Mouse (Mus musculus) urinary bladder, adult 2 months (tissue): Measurements from ENCODE around the gene Il11ra1. TPM values are rescaled to one million over a fixed set of nuclear protein-coding genes. Genes with fewer than 3 reads are reported as not detected.
"Not testable (repeated sequence)": the region's sequence is repeated elsewhere in the genome, so short reads cannot be mapped to it uniquely, and the experiment has no call there.

Experiments
- DNase-seq: peaks from one replicate; pipeline ENCODE4 v3.0.0; 2022; ENCODE audit warnings: low spot score
- polyA plus RNA-seq: library from polyadenylated mRNA; depleted of rRNA; stranded (reverse); fragments of >200 nt; gene quantifications from 2 replicates; pipeline ENCODE4 v1.2.3, GENCODE M21; 2012; rRNA removed

Il11ra1 gene
- 77.4 and 78.3 TPM in 2 replicates for polyA plus RNA-seq

GRCm38 (mm10) chr4:41699783-41700182 is at the start of gene Il11ra1:
TSS of gene Il11ra1 (plus strand) at chr4:41699989.
- DNase-seq, result not testable (repeated sequence)

- DNase-seq, result peak; percentile 68
Measured at GRCm38 (mm10) chr4:41653296-41653695, 46.5 kb upstream of the Il11ra1 start.

GRCm38 (mm10) chr4:41653730-41654129 is 46.1 kb upstream of the Il11ra1 start:
- DNase-seq, result no peak

DNA sequence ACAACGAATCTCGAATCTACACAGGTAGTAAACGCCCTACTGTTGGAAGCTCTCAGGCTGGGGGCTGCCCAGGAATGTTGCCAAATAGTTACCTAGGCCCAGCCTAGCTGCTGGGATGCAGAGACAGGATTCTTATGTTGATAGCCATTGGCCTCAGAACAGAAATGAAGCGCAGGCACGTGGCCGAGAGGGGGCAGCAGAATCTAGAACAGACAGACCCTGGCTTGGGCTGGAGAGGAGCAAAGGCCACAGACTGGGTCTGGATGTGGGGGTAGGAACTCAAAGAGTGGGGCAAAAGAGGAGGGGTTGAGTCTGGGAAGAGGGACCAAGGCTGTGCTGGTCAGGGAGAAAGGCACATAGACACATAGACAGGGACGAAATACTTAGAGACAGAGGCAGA is 45.6 kb upstream of the Il11ra1 start:
- DNase-seq, result peak; percentile 46

- DNase-seq, result no peak
Measured at GRCm38 (mm10) chr4:41655525-41655924, 44.3 kb upstream of the Il11ra1 start.

DNA sequence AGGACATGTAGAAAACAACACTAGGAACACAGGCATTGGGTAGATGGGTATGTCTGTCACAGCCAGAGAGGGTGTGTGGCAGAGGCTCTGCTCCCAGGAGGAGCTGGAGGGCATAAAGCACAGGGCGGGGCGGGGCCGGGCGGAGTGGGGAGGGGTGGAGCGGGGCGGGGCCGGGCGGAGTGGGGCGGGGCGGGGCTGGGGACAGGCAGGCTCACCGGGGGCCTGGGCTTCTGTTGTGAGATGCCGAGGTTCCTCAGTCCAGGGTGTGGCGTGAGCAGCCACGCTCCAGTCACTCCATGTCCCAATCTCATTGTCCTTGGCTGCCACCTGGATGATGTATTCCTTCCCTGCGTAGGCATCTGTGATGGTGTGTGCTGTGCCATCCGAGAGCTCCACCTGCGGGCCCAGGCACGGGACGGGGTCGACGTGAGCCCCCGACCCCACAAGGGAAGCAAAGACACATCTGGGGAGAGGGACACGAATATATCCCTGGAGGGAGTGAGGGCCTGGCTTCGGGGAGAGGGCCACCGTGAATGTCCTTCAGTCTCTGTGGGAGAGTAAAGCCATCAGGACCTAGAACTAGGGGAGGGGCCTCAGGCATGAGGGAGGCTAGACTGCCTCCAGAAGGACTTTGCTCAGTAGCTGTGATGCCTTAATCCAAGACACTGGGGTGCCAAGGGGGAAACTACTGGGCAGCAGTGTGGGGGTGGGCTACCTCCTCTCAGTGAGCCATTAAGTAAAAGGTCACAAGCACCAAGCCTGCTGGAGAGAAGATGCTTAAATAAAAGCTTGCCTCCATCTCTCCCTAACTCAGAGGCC is 41.0 kb upstream of the Il11ra1 start:
- DNase-seq, result peak; percentile 21

GRCm38 (mm10) chr4:41659556-41659955 is 40.2 kb upstream of the Il11ra1 start:
- DNase-seq, result peak; percentile 34

DNA sequence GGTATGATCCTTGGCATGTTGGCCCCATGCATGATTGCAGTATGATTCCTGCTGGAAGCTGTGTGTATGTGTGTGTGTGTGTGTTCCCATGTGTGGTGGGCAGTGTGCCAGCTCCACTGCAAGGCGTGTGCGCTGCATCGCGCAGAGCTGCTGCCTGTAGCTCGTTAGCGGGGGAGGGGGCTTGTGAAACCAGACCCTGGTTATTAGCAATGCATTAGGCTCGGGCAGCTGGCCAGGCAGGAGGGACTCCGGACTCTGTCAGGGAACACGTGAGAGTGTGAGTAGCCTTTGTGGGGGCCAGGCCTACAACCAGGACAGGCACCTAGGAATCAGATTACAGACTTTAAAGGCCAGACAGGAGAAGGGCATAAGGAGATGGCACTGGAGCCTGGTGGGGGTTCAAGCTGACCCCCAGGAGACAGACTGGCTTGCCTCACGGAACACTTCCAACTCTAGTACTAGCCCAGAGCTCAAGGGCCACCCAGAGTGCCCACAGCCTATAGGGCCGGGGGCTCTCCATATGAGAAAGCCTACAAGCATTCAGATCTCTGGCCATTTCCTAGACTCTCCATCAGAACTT is 38.8 kb upstream of the Il11ra1 start:
- no peak for DNase-seq

DNA sequence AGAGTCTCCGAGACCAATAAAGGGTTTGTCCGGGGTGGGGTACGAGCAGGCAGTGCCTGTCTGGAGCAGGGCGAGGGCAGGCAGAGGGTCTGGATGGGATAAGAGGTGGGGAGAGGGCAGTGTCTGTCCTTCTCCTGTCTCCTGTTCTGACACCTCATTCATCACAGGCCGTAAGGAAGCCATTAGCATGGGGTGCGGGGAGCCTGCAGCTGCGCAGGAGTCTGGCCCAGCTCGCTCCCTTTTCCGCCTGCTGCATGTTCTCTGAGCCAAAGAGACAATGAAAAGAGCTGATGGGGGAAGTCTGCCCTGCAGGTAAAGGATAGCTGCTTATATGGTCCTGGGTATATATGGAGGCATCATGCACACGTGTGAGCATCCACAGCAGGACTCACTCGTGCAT is 37.1 kb upstream of the Il11ra1 start:
- no peak for DNase-seq

GRCm38 (mm10) chr4:41663614-41664013 is 36.2 kb upstream of the Il11ra1 start:
- no peak for DNase-seq

GRCm38 (mm10) chr4:41664533-41664932 is 35.3 kb upstream of the Il11ra1 start:
- DNase-seq, result no peak

DNA sequence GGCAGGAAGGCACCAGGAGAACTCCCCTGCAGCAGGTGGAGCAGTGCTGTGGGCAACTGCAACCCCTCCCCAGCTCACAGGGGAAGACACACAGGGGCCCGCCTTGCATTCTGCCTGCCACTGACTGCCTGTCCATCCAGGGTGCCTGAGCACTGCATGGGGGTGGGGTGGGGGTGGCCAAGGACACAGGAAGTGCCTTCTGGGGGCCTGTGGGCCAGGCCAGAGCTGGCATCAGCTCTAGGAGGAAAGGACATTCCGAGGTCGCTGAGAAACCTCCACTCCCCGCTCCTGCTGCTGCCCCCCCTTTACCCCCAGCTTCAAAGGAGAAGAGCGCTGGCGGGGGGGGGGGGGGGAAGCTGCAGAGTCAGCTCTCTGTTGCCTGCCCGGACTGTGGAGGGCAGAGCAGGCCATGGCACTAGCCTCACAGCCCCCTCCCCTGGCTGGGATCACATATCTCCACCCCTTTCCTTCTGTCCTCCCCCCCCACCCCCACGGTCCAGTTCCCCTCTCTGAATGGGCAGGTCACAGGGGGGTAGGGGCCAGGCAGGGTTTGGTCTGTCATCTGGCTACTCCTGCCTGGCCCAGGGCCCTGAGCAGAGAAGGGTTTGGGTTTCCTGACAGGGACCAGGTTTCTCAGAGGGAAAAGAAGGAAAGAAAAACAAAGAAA is 34.6 kb upstream of the Il11ra1 start:
- no peak for DNase-seq

GRCm38 (mm10) chr4:41666646-41667045 is 33.1 kb upstream of the Il11ra1 start:
- no peak for DNase-seq

DNA sequence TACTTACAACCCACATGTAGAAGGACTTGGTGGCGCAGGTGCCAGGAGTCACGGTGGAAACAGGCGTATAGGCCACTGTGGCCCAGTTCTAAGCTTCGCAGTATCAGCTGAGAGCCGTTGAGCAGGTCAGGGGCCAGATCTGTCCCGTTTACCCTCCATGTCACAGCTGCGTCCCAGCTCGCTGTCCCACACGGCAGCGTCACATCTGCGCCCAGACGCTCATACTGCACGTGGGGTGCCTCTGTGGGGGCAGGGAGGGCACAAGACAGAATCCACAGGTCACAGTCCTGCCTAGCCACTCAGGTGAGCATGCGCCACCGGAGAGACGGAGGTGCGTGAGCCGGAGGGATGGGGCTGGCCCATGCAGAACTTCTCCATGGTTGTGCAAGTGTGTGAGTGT is 29.0 kb upstream of the Il11ra1 start:
- no peak for DNase-seq

- no peak for DNase-seq
Measured at GRCm38 (mm10) chr4:41671500-41671899, 28.3 kb upstream of the Il11ra1 start.

GRCm38 (mm10) chr4:41671963-41672480 is 27.8 kb upstream of the Il11ra1 start:
- no peak for DNase-seq

GRCm38 (mm10) chr4:41672522-41672963 is 27.2 kb upstream of the Il11ra1 start:
- DNase-seq, result no peak

DNA sequence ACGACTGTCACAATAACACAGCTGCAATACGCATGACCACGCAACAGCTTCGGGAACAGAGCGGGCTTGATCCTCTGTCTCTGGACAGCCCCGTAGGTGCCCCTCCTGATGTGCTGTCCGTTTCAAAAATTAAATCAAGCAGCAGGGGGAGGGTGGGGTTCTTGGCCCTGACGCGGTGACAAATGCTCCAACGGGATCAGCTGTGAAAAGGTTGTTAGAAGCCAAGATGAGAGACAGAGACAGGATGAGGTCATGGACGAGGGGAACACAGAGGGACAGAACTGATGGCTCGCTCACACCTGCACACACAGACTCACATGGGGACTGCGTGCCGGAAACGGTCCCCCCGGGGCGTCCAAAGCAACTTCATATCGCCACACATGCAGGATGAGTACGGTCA is 26.6 kb upstream of the Il11ra1 start:
- no peak for DNase-seq

DNA sequence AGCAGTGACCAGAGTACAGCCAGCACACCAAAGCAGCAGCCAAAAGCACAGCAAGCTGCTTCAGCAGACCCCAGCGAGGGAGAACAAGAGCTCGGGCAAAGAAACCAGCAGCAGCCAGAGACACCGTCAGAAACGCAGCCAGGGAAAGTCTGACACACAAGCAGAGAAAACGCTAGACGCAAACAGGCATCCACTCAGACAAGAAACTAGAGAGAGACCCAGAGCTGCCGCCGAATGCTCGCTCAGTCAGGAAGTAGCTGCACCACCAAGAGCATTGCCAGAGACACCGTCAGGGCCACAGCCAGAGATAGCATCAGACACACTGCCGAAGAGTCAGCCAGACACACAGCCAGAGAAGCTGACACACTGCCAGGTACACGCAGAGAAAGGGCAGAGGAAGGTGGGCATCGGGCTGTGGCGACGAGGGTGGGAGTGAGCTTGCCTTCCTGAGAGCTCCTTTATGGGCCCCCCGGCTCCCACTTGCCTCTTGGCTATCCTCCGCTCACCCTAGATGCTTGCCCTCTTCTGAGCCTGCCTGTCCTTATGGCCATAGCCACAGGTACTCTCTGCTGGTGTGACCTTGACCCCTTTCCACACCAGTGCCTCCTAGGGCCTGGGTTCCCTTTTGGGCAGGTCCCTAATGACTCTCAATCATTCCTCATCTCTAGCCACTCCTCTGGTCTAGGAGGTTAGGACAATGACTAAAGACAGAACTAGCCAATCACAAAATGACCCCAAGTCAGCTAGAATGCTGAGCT is 23.4 kb upstream of the Il11ra1 start:
- no peak for DNase-seq

DNA sequence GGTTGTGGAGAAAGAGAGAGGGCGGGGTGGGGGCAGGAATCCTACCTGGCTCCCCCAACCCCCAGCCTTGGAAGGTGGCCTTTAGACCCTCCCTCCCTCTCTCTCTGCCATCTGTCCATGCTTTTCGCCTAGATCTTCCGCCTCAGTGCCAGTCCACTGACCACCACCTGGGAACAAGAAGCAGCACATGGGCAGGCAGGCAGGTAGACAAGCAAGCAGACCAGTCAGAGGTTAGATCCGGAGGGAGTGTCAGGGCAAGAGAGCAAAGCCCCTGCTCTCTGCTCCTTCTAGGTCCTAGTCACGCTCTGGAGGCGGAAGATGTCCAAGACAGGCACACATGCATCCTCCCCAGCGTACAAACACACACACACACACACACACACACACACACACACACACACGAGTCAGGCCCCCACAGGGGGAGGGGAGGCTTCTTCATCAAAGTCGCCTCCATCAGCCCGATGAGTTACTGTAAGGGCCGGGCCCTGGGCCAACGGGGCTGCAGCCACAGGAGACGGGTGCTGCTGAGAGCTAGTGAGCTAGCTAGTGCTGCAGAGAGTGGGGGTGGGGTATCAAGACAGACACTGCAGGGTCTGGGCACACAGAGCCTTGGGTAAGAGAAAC is 22.7 kb upstream of the Il11ra1 start:
- DNase-seq, result no peak

DNA sequence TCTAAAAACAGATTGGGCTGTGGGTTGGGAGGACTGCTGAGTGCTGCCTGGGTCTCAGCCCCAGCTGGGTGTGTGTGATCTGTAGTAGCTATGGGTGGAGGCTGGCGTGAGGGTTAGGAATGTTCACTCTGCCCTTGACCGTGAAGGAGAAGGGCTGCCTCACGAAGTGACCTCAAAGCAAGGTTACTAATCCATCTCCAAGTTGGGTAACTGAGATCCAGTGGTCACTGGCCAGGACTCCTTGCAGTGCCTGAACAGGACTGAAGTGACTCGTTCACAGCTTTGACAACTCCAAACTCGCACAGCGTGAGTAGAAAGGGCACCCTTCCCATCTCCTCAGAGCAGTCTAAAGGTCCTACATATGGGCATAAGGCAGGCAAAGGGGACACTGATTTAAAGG is 20.9 kb upstream of the Il11ra1 start:
- DNase-seq, result no peak
